Mouse (Mus musculus): ENCODE measurements around the gene Bok. TPM values are rescaled to one million over a fixed set of nuclear protein-coding genes. Genes with fewer than 3 reads are reported as not detected.

Gene Bok
- polyA plus RNA-seq, 1 experiment from 2014 or later = 83.3 TPM

- Histone ChIP-seq H3K4me3 (ENCODE audit: low read depth, low read length) (no peak overlapping the region), H3K9ac (ENCODE audit: low read length) (no peak overlapping the region), H3K9me3 (replicated peaks; ENCODE audit: control insufficient read depth, low read length) (no peaks in the 10 kb centered on the region), H3K4me1 (ENCODE audit: control insufficient read depth, insufficient read depth, low read length) (no peaks in the 10 kb centered on the region), H3K4me2 (ENCODE audit: low read length) (no peak overlapping the region), H3K36me3 (ENCODE audit: control insufficient read depth, insufficient read depth, low read length) (no peaks in the 10 kb centered on the region), H3K27ac (ENCODE audit: low read depth, low read length) (no peak overlapping the region), H3K27me3 (replicated peaks; ENCODE audit: control insufficient read depth, insufficient read depth, low read length) (no peaks in the 10 kb centered on the region)
- 91% methylated on average over 4 of the region's 4 CpGs for WGBS
- DNase-seq (ENCODE audit: low spot score) = no peak
- ATAC-seq = no peak
Measured at GRCm38 (mm10) chr1:93741987-93742386, 56.5 kb downstream of the Bok start.

- Histone ChIP-seq H3K9ac (ENCODE audit: low read length) (no peak overlapping the region), H3K36me3 (ENCODE audit: control insufficient read depth, insufficient read depth, low read length) (no peaks in the 10 kb centered on the region), H3K4me3 (ENCODE audit: low read depth, low read length) (no peak overlapping the region), H3K4me1 (ENCODE audit: control insufficient read depth, insufficient read depth, low read length) (no peaks in the 10 kb centered on the region), H3K27ac (ENCODE audit: low read depth, low read length) (no peak overlapping the region), H3K4me2 (ENCODE audit: low read length) (no peak overlapping the region), H3K9me3 (replicated peaks; ENCODE audit: control insufficient read depth, low read length) (no peaks in the 10 kb centered on the region), H3K27me3 (replicated peaks; ENCODE audit: control insufficient read depth, insufficient read depth, low read length) (no peaks in the 10 kb centered on the region)
- DNase-seq (ENCODE audit: low spot score) (no peak), ATAC-seq (no peak)
Measured at GRCm38 (mm10) chr1:93742910-93743309, 57.5 kb downstream of the Bok start.

Other genes with a start within 250 kb of the Bok start
- gene Hdlbp, start 206.8 kb upstream of the Bok start, polyA plus RNA-seq (2014; fragmentation: Nextera tagmentation; extraction: Ambion mirVana) = 63.8 and 73.8 TPM in 2 replicates
- 2.9 and 3.7 TPM in 2 replicates for gene Farp2, start 173.6 kb upstream of the Bok start, polyA plus RNA-seq (2014; fragmentation: Nextera tagmentation; extraction: Ambion mirVana)
- gene Stk25, start 27.0 kb upstream of the Bok start, polyA plus RNA-seq (2014; fragmentation: Nextera tagmentation; extraction: Ambion mirVana) = 354 and 364 TPM in 2 replicates
- gene Atg4b, start 65.8 kb downstream of the Bok start, polyA plus RNA-seq (2014; fragmentation: Nextera tagmentation; extraction: Ambion mirVana) = 95.0 and 113 TPM in 2 replicates
- 38.4 and 44.4 TPM in 2 replicates for gene Thap4, start 69.2 kb downstream of the Bok start, polyA plus RNA-seq (2014; fragmentation: Nextera tagmentation; extraction: Ambion mirVana)
- gene Dtymk, start 116.3 kb downstream of the Bok start, polyA plus RNA-seq (2014; fragmentation: Nextera tagmentation; extraction: Ambion mirVana) = 173 and 185 TPM in 2 replicates
- gene Ing5, start 118.3 kb downstream of the Bok start, polyA plus RNA-seq (2014; fragmentation: Nextera tagmentation; extraction: Ambion mirVana) = 8.0 and 8.5 TPM in 2 replicates
- 11.0 and 12.7 TPM in 2 replicates for gene D2hgdh, start 139.2 kb downstream of the Bok start, polyA plus RNA-seq (2014; fragmentation: Nextera tagmentation; extraction: Ambion mirVana)
- gene Gal3st2, start 175.6 kb downstream of the Bok start, polyA plus RNA-seq (2014; fragmentation: Nextera tagmentation; extraction: Ambion mirVana) = not detected in 2 replicates
- not detected in 2 replicates for gene Gal3st2b, start 232.7 kb downstream of the Bok start, polyA plus RNA-seq (2014; fragmentation: Nextera tagmentation; extraction: Ambion mirVana)